Mouse (Mus musculus) lung, postnatal 25 days (tissue): ENCODE measurements around the gene Cldn12.

Experiments used
- DNase-seq: peaks from one replicate; pipeline ENCODE4 v3.0.0; 2022; ENCODE audit warnings: low spot score

Gene Cldn12

DNA sequence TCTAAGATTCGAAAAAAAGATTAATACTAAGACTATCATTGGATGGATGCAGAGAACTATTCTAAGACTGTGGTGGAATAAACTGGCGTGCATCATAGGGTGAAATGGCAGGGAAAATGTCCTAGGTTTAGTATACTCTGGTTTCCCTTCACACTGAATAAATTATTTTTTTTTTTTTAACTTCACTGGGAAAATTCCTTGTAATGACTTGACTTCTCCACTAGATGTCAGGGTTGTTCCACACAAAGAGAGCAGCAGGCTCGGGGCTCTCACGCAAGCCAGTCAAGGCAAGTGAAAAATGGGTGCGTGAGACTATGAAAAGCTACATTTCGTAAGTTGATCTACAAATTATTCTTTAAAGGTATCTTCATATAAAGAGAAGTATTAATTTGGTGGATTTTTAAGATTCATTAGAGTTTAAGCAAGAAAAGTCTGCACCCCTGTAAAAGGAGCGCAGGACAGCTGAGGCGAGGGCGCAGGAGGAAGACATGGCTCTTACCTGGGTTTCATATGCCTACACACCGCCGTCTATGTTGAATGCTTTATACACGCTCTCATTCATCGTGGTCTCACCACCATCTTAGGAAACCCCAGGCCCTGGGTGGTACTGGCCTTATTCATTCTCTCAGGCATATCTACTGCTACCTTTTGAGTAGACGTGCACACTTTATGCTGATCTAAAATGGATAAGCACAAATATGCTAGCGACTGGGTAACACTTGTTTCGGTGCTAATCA, 20.3 kb downstream of the Cldn12 start:
- peak; percentile 39 for DNase-seq

DNA sequence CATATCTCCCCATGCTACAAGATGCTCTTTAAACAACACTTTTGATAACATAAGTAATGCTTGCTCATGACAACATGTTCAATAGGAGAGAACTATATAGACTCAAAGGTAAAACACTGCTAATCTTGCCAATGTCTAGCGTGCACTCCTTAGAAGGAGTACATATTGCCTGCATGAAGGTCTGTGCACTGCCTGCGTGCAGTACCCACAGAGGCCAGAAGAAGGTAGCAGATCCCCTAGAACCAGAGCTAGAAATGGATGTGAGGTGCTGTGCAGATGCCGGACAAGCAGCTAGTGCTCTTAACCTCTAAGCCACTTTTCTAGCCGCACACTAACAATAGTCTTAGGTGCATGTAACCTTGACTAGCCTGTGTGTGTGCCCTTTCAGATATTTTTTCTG, 22.6 kb downstream of the Cldn12 start:
- DNase-seq: no peak

DNA sequence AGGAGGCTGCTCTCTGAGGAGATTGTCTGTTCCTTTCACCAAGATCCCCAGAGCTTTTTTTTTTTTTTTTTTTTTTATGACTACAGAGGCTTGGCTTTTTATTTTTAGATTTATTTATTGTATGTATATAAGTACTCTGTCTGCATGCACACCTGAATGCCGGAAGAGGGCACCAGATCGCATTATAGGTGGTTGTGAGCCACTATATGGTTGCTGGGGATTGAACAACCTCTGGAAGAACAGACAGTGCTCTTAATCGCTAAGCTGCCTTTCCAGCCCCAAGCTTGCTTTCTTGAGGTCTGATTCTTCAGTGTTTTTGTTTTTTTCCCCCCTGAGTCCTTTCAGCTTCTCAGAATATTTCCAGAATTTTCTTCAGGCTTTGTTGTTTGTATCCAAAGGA, 28.7 kb downstream of the Cldn12 start:
- DNase-seq: no peak

DNA sequence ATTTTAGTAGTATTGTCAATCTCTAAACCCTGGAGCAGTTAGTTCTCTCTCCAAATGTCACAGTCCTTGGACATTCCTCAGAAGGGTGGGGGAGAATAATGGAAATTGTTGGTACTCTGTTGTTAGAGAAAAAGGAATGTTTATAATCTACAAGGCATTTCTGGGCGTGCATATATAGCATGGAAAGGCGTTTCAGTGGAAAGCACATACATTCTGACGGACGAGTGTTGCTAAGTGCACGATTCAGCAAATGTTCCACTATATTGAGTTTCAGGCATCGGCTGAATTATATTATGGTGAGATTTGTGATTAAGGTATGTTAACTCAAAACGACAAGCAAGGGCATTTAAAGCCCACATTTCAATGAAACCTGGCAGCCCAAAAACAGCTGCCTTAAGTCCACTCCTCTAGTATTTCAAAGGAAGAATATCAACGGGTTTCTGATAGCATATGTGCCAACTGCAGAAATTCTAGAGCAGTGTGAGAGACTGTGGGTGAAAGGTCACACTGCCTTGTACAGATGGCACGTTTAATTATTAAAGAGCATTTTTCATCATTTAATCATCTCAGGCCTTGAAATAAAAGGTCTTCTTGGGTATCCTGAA, 31.4 kb downstream of the Cldn12 start:
- no peak for DNase-seq

DNA sequence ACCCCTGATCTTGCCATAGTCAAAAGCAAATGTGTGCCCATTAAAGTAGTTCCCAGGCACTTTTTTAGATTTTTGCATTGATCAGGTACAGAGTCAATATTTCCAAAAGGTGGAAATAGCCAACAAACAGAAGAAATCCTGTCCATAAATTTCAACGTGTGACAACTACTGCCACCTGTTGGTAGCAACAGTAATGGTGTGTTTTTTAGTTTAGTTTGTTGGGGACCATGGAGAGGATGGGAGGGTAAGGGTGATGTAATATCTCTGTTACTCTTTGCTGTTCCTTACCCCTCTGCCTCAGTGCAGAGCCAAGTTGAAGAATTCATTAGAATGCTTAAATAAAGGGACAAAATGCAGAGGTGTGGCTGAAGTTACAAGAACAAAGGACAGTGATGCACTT, 33.1 kb downstream of the Cldn12 start:
- peak; percentile 40 for DNase-seq

DNA sequence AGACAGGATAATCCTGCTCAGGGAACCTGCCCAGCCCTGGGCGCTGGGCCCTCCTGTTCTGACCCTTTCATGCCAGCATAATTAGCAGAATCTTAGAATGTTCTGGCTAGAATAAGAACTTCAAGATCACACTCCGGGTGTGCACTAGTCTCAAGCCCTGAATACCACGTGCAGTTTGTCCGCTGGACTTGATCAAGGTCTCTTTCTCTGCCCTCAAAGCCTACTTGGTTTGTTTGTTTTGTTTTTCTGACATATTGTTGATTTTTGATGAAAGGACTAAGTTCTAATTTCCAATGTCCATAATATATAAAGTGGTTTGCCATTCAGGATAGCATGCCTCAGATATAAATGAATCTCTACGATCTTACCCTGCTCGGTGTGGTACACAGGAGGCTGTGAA, 35.7 kb downstream of the Cldn12 start, which contains the start of gene 1700015F17Rik:
1700015F17Rik (minus strand) TSS at position 101 of the 400 bp plus-strand sequence.
- DNase-seq: no peak

DNA sequence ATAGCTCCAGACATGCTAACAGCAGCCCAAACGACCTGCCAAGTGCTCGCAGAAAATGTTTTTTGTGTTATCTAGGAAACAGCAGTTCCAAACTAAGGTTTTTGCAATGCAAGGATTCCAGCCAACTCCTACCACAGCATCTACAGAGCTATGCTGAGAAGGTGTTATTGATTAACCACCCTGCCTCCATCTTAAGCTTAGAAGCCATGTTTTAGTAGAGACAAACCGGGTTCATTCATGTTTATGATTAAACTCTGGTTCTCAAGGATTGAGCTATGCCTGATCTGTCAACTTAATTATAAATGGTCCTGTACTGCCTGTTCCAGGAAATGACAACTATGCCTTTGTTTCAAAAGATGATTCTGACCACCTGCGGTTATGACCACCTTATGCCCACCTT, 38.6 kb downstream of the Cldn12 start:
- DNase-seq: no peak

DNA sequence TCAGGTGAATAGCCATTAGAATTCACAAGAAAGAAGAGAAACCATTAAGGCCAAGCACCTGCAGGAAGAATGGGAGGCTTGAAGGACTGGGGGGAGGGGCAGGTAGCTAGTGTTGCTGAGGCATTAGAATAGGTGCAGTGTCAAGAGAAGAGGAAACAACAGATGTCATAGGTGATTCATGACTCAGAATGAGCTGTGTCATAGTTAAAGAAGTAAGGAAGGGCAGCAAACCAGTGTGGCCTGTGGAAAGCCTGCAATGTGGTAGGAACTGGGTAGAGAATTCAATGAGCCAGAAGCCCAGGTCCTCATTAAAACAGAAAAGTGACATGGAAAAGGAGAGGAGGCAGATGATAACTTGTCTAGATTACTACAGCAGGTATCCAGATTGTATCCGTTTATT, 49.5 kb downstream of the Cldn12 start:
- DNase-seq: no peak
